Mouse (Mus musculus) urinary bladder, postnatal 25 days (tissue): ENCODE results near the gene Espnl.

Experiments used
- DNase-seq: peaks from one replicate; pipeline ENCODE4 v3.0.0; 2022; ENCODE audit warnings: low spot score

The Espnl gene

GRCm38 (mm10) chr1:91317656-91318055 lies 4.2 kb upstream of the Espnl start:
- DNase-seq = no peak

GRCm38 (mm10) chr1:91324646-91325045 lies 2.8 kb downstream of the Espnl start:
- DNase-seq = no peak

GRCm38 (mm10) chr1:91325488-91326042 lies 3.7 kb downstream of the Espnl start:
- DNase-seq = no peak

GRCm38 (mm10) chr1:91332102-91332501 lies 10.2 kb downstream of the Espnl start:
- no peak for DNase-seq

- no peak for DNase-seq
These were observed 11.7 kb downstream of the Espnl start for GRCm38 (mm10) chr1:91333582-91333981.

GRCm38 (mm10) chr1:91337355-91337754 lies 15.5 kb downstream of the Espnl start:
- DNase-seq = no peak

GRCm38 (mm10) chr1:91344001-91344400 lies 22.1 kb downstream of the Espnl start:
- no peak for DNase-seq

- peak; percentile 13 for DNase-seq
These were observed 23.2 kb downstream of the Espnl start for GRCm38 (mm10) chr1:91344921-91345685.

- DNase-seq = peak; percentile 57
These were observed 25.0 kb downstream of the Espnl start for GRCm38 (mm10) chr1:91346892-91347291.

GRCm38 (mm10) chr1:91350841-91351240 lies 29.0 kb downstream of the Espnl start, which contains the start of gene Klhl30:
TSS of gene Klhl30 (plus strand) at chr1:91351016.
- DNase-seq = no peak

- no peak for DNase-seq
These were observed 29.4 kb downstream of the Espnl start for GRCm38 (mm10) chr1:91351249-91351648.

GRCm38 (mm10) chr1:91352277-91352676 lies 30.4 kb downstream of the Espnl start:
- no peak for DNase-seq

- no peak for DNase-seq
These were observed 34.2 kb downstream of the Espnl start for GRCm38 (mm10) chr1:91356105-91356504.

GRCm38 (mm10) chr1:91362113-91362512 lies 40.2 kb downstream of the Espnl start:
- DNase-seq = no peak

- DNase-seq = no peak
These were observed 43.2 kb downstream of the Espnl start for GRCm38 (mm10) chr1:91364822-91365644.

- DNase-seq = no peak
These were observed 43.9 kb downstream of the Espnl start for GRCm38 (mm10) chr1:91365816-91366214.

- DNase-seq = peak; percentile 71
These were observed 44.6 kb downstream of the Espnl start, which contains the start of gene Erfe for GRCm38 (mm10) chr1:91366215-91367108. TSS of gene Erfe (plus strand) at chr1:91366430.

- DNase-seq = no peak
These were observed 45.4 kb downstream of the Espnl start for GRCm38 (mm10) chr1:91367295-91367694.

- DNase-seq = no peak
These were observed 47.5 kb downstream of the Espnl start for GRCm38 (mm10) chr1:91369408-91369807.

GRCm38 (mm10) chr1:91370055-91370454 lies 48.2 kb downstream of the Espnl start:
- no peak for DNase-seq

- no peak for DNase-seq
These were observed 51.5 kb downstream of the Espnl start for GRCm38 (mm10) chr1:91373414-91373835.
